Mouse (Mus musculus) midbrain, postnatal 0 days (tissue): ENCODE results near the gene Fndc3a. TPM values are rescaled to one million over a fixed set of nuclear protein-coding genes. Genes with fewer than 3 reads are reported as not detected.

Experiments
- ATAC-seq: fragments of 200-750 bp; cut with Nextera tagmentation; 2 replicates; pipeline ENCODE4 v1.8.0; 2017; ENCODE audit warnings: moderate number of reproducible peaks, mild to moderate bottlenecking, moderate TSS enrichment, moderate library complexity; ENCODE audit not compliant: low FRiP score
- DNase-seq: peaks from one replicate; pipeline ENCODE4 v3.0.0-alpha.2; 2015; ENCODE audit warnings: low spot score
- H3K27ac ChIP-seq: fragments of 300-500 bp; sonication (generic); 2 replicates; pipeline ENCODE4 v1.5.1; 2014; ENCODE audit warnings: low read depth, mild to moderate bottlenecking, low read length, mixed read lengths
- H3K27me3 ChIP-seq: fragments of 300-500 bp; sonication (generic); 2 replicates; pipeline ENCODE4 v1.6.1; 2014; ENCODE audit warnings: low read length, control low read depth, mixed read lengths; ENCODE audit not compliant: insufficient read depth
- H3K36me3 ChIP-seq: fragments of 300-500 bp; sonication (generic); 2 replicates; pipeline ENCODE4 v1.6.1; 2014; ENCODE audit warnings: low read length, control low read depth, mixed read lengths; ENCODE audit not compliant: insufficient read depth
- H3K4me1 ChIP-seq: fragments of 300-500 bp; sonication (generic); 2 replicates; pipeline ENCODE4 v1.6.1; 2014; ENCODE audit warnings: mild to moderate bottlenecking, control low read depth, antibody characterized with exemption, low read length, mixed read lengths; ENCODE audit not compliant: insufficient read depth
- H3K4me2 ChIP-seq: fragments of 300-500 bp; sonication (generic); 2 replicates; pipeline ENCODE4 v1.6.1; 2014; ENCODE audit warnings: low read depth, mild to moderate bottlenecking, low read length, mixed read lengths; ENCODE audit not compliant: poor library complexity, severe bottlenecking
- H3K4me3 ChIP-seq: fragments of 300-500 bp; sonication (generic); 2 replicates; pipeline ENCODE4 v1.5.1; 2014; ENCODE audit warnings: low read depth, mild to moderate bottlenecking, low read length, moderate library complexity
- H3K9ac ChIP-seq: fragments of 300-500 bp; sonication (generic); replicated peaks from 2 replicates; pipeline ENCODE4 v1.6.1; 2014; ENCODE audit warnings: mild to moderate bottlenecking, low read length, moderate library complexity, mixed read lengths; ENCODE audit not compliant: poor library complexity, severe bottlenecking
- H3K9me3 ChIP-seq: fragments of 300-500 bp; sonication (generic); 2 replicates; pipeline ENCODE4 v1.6.1; 2016; ENCODE audit warnings: low read length, control low read depth
- CTCF ChIP-seq: IDR thresholded peaks from 2 replicates; pipeline ENCODE4 v1.5.1; 2016; ENCODE audit warnings: antibody characterized with exemption, mild to moderate bottlenecking
- WGBS: fragments of 180-500 bp; shearing (Covaris S2); extraction: QIAGEN DNeasy Blood & Tissue Kit; methylation state at CpG from one replicate; pipeline ENCODE4 v1.1.7; 2014; 5-methylcytosine and 5-hydroxymethylcytosine counted together
- polyA plus RNA-seq: library from polyadenylated mRNA; unstranded; fragments of >200 nt; fragmentation: Nextera tagmentation; extraction: Ambion mirVana; gene quantifications from 2 replicates; pipeline ENCODE4 v1.2.1, GENCODE M21; 2015
- total RNA-seq: library from RNA; depleted of rRNA; stranded (reverse); fragments of >200 nt; gene quantifications from 2 replicates; pipeline ENCODE4 v1.2.3, GENCODE M21; 2014; rRNA removed

Fndc3a gene
- total and polyA plus RNA-seq, 2 experiments from 2014 or later, result 46.6 to 50.3 TPM

DNA sequence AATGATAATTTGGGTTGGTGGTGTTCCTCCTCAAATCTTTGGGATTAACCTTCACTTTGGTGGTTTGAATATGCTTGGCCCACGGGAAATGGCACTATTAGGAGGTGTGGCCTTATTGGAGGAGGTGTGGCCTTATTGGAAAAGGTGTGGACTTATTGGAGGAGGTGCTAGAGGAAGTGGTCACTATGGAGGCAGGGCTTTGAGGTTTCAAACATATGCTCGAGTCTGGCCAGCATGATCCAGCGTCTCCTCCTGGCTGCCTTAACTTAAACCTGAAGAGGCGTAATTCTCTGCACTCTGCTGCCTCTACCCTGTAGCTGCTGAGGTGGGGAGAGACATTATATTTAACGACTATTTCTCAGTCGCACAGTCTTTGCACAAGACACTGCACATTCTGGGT is 206.6 kb downstream of the Fndc3a start:
- H3K4me3 ChIP-seq, result no peak overlapping the region
- TF ChIP-seq CTCF, result no peak
- ATAC-seq (no peak), DNase-seq (no peak)
- no peaks in the 10 kb centered on the region for H3K9me3 ChIP-seq
- no peak overlapping the region for H3K9ac ChIP-seq
- H3K27ac ChIP-seq, result no peak overlapping the region
- no peaks in the 10 kb centered on the region for H3K27me3 ChIP-seq
- no peak overlapping the region for H3K4me2 ChIP-seq
- 48% methylated on average over 6 of the region's 6 CpGs for WGBS
- no peaks in the 10 kb centered on the region for H3K4me1 ChIP-seq
- H3K36me3 ChIP-seq, result no peaks in the 10 kb centered on the region

DNA sequence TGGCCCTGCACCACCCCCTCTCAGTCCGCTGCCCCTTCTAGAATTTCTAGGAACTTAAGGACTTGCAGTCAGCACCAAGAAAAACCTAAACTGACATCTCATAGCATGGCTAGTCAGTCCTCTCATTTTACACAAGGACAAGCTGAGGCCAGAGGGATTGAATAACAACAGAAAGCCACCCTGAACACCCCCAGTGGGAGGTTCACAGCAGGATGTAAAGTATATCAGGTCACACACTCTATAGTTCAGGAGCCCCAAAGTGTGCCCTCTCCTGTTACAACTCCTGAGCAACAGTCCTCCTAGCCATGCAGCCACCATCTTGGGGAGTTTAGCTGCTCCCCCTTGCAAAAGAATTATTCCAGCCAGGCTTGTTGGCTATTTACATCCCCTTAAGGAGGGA is 216.0 kb downstream of the Fndc3a start:
- Histone ChIP-seq H3K27me3 (no peaks in the 10 kb centered on the region), H3K9ac (no peak overlapping the region), H3K9me3 (no peaks in the 10 kb centered on the region), H3K27ac (no peak overlapping the region), H3K4me1 (no peaks in the 10 kb centered on the region), H3K4me3 (no peak overlapping the region), H3K4me2 (no peak overlapping the region), H3K36me3 (no peaks in the 10 kb centered on the region)
- DNase-seq, result no peak
- 94% methylated on average over 1 of the region's 1 CpGs for WGBS
- TF ChIP-seq CTCF, result no peak
- no peak for ATAC-seq

DNA sequence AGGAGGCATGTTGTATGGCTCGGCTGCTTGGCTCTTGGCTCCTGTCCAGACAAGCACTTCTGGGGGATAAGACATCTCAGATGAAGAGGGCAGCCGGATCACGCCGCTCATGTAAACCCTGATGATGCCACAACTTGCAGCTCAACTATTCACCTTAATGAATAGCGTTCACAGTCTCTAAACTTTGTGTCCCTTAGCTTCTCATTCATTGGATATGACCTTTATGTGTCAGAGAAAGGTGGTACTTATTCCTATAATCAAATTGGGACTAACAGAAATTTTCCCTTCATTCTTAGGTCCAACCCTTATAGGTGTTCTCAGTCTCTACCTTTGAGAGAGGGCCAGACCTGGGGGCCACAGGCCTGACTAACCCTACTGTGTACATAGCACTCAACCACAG is 218.1 kb downstream of the Fndc3a start, which contains the start of gene Gm9195:
Gm9195 (minus strand) TSS at position 101 of the 400 bp plus-strand sequence.
- DNase-seq, result no peak
- Histone ChIP-seq H3K4me3 (no peak within 1 kb of the TSS), H3K9ac (no peak within 1 kb of the TSS), H3K27me3 (no peaks in the 10 kb centered on the region), H3K27ac (no peak within 1 kb of the TSS), H3K9me3 (no peaks in the 10 kb centered on the region), H3K36me3 (no peaks in the 10 kb centered on the region), H3K4me1 (no peaks in the 10 kb centered on the region), H3K4me2 (no peak within 1 kb of the TSS)
- ATAC-seq, result no peak
- TF ChIP-seq CTCF, result no peak
- 75% methylated on average over 5 of the region's 5 CpGs for WGBS

DNA sequence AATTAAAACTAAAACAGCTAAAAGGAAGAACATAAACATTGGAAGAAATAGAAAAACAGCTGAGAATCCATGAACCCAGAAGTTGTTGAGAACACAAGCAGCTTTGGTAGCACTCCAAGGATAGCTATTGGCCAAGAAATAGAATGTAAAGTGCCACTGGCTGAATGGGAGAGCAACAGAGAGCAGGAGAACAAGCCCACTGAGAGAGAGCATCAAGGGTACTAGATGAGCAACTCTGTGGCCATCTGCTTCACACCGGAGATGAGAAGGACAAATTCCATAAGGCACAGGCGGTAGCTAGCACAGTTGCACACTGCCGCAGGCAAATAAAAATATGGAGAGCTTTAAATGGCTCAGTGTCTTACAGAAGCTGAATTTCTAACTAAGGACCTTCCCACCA is 219.4 kb downstream of the Fndc3a start:
- Histone ChIP-seq H3K4me2 (no peak overlapping the region), H3K9me3 (no peaks in the 10 kb centered on the region), H3K36me3 (no peaks in the 10 kb centered on the region), H3K4me3 (no peak overlapping the region), H3K27me3 (no peaks in the 10 kb centered on the region), H3K27ac (no peak overlapping the region), H3K9ac (no peak overlapping the region), H3K4me1 (no peaks in the 10 kb centered on the region)
- TF ChIP-seq CTCF, result no peak
- DNase-seq (no peak), ATAC-seq (no peak)
- WGBS, result 92% methylated on average over 3 of the region's 3 CpGs

Other genes starting within 250 kb of the Fndc3a start
- not detected in 2 replicates for gene Gm9195, start 218.2 kb downstream of the Fndc3a start, total RNA-seq
- not detected in 2 replicates for gene Gm9195, start 218.2 kb downstream of the Fndc3a start, polyA plus RNA-seq